Mouse (Mus musculus) embryonic facial prominence, embryonic 14.5 days (tissue): Measurements from ENCODE around the gene Spag6. TPM values are rescaled to one million over a fixed set of nuclear protein-coding genes. Genes with fewer than 3 reads are reported as not detected.
A peak's percentile ranks its signal among the peaks of the same experiment; 100 is the strongest.

Source experiments
- ATAC-seq: fragments of 200-750 bp; cut with Nextera tagmentation; 2 replicates; pipeline ENCODE4 v1.8.0; 2017; ENCODE audit warnings: low read depth, moderate number of reproducible peaks, moderate TSS enrichment
- DNase-seq: peaks from one replicate; pipeline ENCODE4 v3.0.0-alpha.2; 2015; ENCODE audit warnings: low spot score
- H3K27ac ChIP-seq: fragments of 300-500 bp; sonication (generic); replicated peaks from 2 replicates; pipeline ENCODE4 v1.5.1; 2014; ENCODE audit warnings: low read depth, mild to moderate bottlenecking, low read length, moderate library complexity
- H3K27me3 ChIP-seq: fragments of 300-500 bp; sonication (generic); replicated peaks from 2 replicates; pipeline ENCODE4 v1.6.1; 2014; ENCODE audit warnings: low read length; ENCODE audit not compliant: control insufficient read depth, insufficient read depth
- H3K36me3 ChIP-seq: fragments of 300-500 bp; sonication (generic); 2 replicates; pipeline ENCODE4 v1.6.1; 2014; ENCODE audit warnings: low read length, mixed read lengths; ENCODE audit not compliant: control insufficient read depth, insufficient read depth
- H3K4me1 ChIP-seq: fragments of 300-500 bp; sonication (generic); 2 replicates; pipeline ENCODE4 v1.6.1; 2014; ENCODE audit warnings: antibody characterized with exemption, low read length; ENCODE audit not compliant: control insufficient read depth, insufficient read depth
- H3K4me2 ChIP-seq: fragments of 300-500 bp; sonication (generic); 2 replicates; pipeline ENCODE4 v1.6.1; 2014; ENCODE audit warnings: low read depth, mild to moderate bottlenecking, low read length, moderate library complexity, mixed read lengths
- H3K4me3 ChIP-seq: fragments of 300-500 bp; sonication (generic); 2 replicates; pipeline ENCODE4 v1.5.1; 2014; ENCODE audit warnings: low read depth, mild to moderate bottlenecking, low read length
- H3K9ac ChIP-seq: fragments of 300-500 bp; sonication (generic); 2 replicates; pipeline ENCODE4 v1.6.1; 2014; ENCODE audit warnings: low read depth, mild to moderate bottlenecking, low read length, moderate library complexity, mixed read lengths
- H3K9me3 ChIP-seq: fragments of 300-500 bp; sonication (generic); 2 replicates; pipeline ENCODE4 v1.6.1; 2016; ENCODE audit warnings: low read length; ENCODE audit not compliant: control insufficient read depth
- WGBS: fragments of 180-500 bp; shearing (Covaris S2); extraction: QIAGEN DNeasy Blood & Tissue Kit; methylation state at CpG from one replicate; pipeline ENCODE4 v1.1.7; 2014; 5-methylcytosine and 5-hydroxymethylcytosine counted together
- polyA plus RNA-seq: library from polyadenylated mRNA; unstranded; fragments of >200 nt; fragmentation: Nextera tagmentation; extraction: Ambion mirVana; gene quantifications from 2 replicates; pipeline ENCODE4 v1.2.1, GENCODE M21; 2014

Spag6 gene
- polyA plus RNA-seq, 1 experiment from 2014 or later, result 0.21 TPM

GRCm38 (mm10) chr2:18684062-18684461, 9.8 kb upstream of the Spag6 start:
- H3K4me3 ChIP-seq, result no peak overlapping the region
- no peak overlapping the region for H3K27ac ChIP-seq
- no peak overlapping the region for H3K9ac ChIP-seq
- ATAC-seq (no peak), DNase-seq (no peak)
- WGBS, result 77% methylated on average over 5 of the region's 5 CpGs
- H3K36me3 ChIP-seq, result peaks cover 20% of the 10 kb centered on the region
- no peaks in the 10 kb centered on the region for H3K9me3 ChIP-seq
- H3K4me2 ChIP-seq, result no peak overlapping the region
- H3K4me1 ChIP-seq, result peaks cover 18% of the 10 kb centered on the region
- peaks cover 56% of the 10 kb centered on the region for H3K27me3 ChIP-seq

GRCm38 (mm10) chr2:18686386-18686785, 7.4 kb upstream of the Spag6 start:
- H3K27me3 ChIP-seq, result peaks cover 64% of the 10 kb centered on the region
- no peak overlapping the region for H3K4me2 ChIP-seq
- no peak for DNase-seq
- peaks cover 20% of the 10 kb centered on the region for H3K36me3 ChIP-seq
- H3K27ac ChIP-seq, result no peak overlapping the region
- H3K9ac ChIP-seq, result no peak overlapping the region
- H3K4me3 ChIP-seq, result no peak overlapping the region
- no peak for ATAC-seq
- WGBS, result 58% methylated on average over 6 of the region's 6 CpGs
- H3K9me3 ChIP-seq, result no peaks in the 10 kb centered on the region
- peaks cover 18% of the 10 kb centered on the region for H3K4me1 ChIP-seq

GRCm38 (mm10) chr2:18686826-18687519, 6.9 kb upstream of the Spag6 start:
- no peak overlapping the region for H3K4me2 ChIP-seq
- peaks cover 68% of the 10 kb centered on the region for H3K27me3 ChIP-seq
- peaks cover 20% of the 10 kb centered on the region for H3K36me3 ChIP-seq
- 43% methylated on average over 8 of the region's 8 CpGs for WGBS
- H3K9me3 ChIP-seq, result no peaks in the 10 kb centered on the region
- ATAC-seq (no peak), DNase-seq (no peak)
- peaks cover 18% of the 10 kb centered on the region for H3K4me1 ChIP-seq
- H3K9ac ChIP-seq, result no peak overlapping the region
- no peak overlapping the region for H3K4me3 ChIP-seq
- H3K27ac ChIP-seq, result no peak overlapping the region

- 9% methylated on average over 9 of the region's 9 CpGs for WGBS
- Histone ChIP-seq H3K27me3 (peaks cover 72% of the 10 kb centered on the region), H3K36me3 (peaks cover 17% of the 10 kb centered on the region), H3K4me2 (no peak overlapping the region), H3K27ac (no peak overlapping the region), H3K9ac (no peak overlapping the region), H3K4me1 (peaks cover 18% of the 10 kb centered on the region), H3K4me3 (no peak overlapping the region), H3K9me3 (no peaks in the 10 kb centered on the region)
- no peak for DNase-seq
- no peak for ATAC-seq
These were observed 6.1 kb upstream of the Spag6 start for GRCm38 (mm10) chr2:18687671-18688170.

- WGBS, result 9% methylated on average over 6 of the region's 6 CpGs
These were observed 5.5 kb upstream of the Spag6 start for GRCm38 (mm10) chr2:18688286-18688685.

GRCm38 (mm10) chr2:18688708-18689063, 5.1 kb upstream of the Spag6 start:
- peak overlapping the region; percentile 47 for H3K4me3 ChIP-seq
- H3K4me1 ChIP-seq, result peaks cover 18% of the 10 kb centered on the region
- DNase-seq, result peak; percentile 73
- H3K27ac ChIP-seq, result no peak overlapping the region
- peak overlapping the region; percentile 82 for H3K4me2 ChIP-seq
- H3K9me3 ChIP-seq, result no peaks in the 10 kb centered on the region
- peak; percentile 64 for ATAC-seq
- no peak overlapping the region for H3K9ac ChIP-seq
- 0% methylated on average over 9 of the region's 45 CpGs for WGBS
- H3K36me3 ChIP-seq, result peaks cover 10% of the 10 kb centered on the region
- peaks cover 77% of the 10 kb centered on the region for H3K27me3 ChIP-seq

More at GRCm38 (mm10) chr2:18688286-18688685, 5.5 kb upstream of the Spag6 start:
- Histone ChIP-seq H3K4me2 (peak overlapping the region; percentile 82), H3K27me3 (peaks cover 76% of the 10 kb centered on the region), H3K9me3 (no peaks in the 10 kb centered on the region), H3K36me3 (peaks cover 12% of the 10 kb centered on the region), H3K27ac (no peak overlapping the region), H3K4me1 (peaks cover 18% of the 10 kb centered on the region), H3K4me3 (peak overlapping the region; percentile 47), H3K9ac (no peak overlapping the region)
- ATAC-seq, result no peak
- no peak for DNase-seq

- H3K4me1 ChIP-seq, result peaks cover 18% of the 10 kb centered on the region
- H3K4me3 ChIP-seq, result peak overlapping the region; percentile 47
- ATAC-seq (peak; percentile 24; the same call in 1 of the 2 replicates), DNase-seq (peak; percentile 47)
- peak overlapping the region; percentile 82 for H3K4me2 ChIP-seq
- peak overlapping the region; percentile 56 for H3K9ac ChIP-seq
- H3K9me3 ChIP-seq, result no peaks in the 10 kb centered on the region
- 1% methylated on average over 42 of the region's 51 CpGs for WGBS
- peaks cover 4% of the 10 kb centered on the region for H3K36me3 ChIP-seq
- H3K27ac ChIP-seq, result no peak overlapping the region
- peaks cover 73% of the 10 kb centered on the region for H3K27me3 ChIP-seq
These were observed 4.5 kb upstream of the Spag6 start for GRCm38 (mm10) chr2:18689064-18689921.

- Histone ChIP-seq H3K4me2 (peak overlapping the region; percentile 82), H3K27ac (no peak overlapping the region), H3K4me1 (peaks cover 18% of the 10 kb centered on the region), H3K4me3 (peak overlapping the region; percentile 47), H3K9ac (peak overlapping the region; percentile 56), H3K9me3 (no peaks in the 10 kb centered on the region), H3K36me3 (no peaks in the 10 kb centered on the region), H3K27me3 (peaks cover 81% of the 10 kb centered on the region)
- DNase-seq, result peak; percentile 39
- ATAC-seq, result peak; percentile 31; the same call in 1 of the 2 replicates
- 0% methylated on average over 12 of the region's 58 CpGs for whole genome bisulfite sequencing
These were observed 3.7 kb upstream of the Spag6 start for GRCm38 (mm10) chr2:18690055-18690691.
